Mouse (Mus musculus) splenic B cell, adult 2 months (primary cell): ENCODE measurements around the gene Kif6.
A peak's percentile ranks its signal among the peaks of the same experiment; 100 is the strongest.

ENCODE experiments used
- DNase-seq: peaks from one replicate; pipeline ENCODE4 v3.0.0-alpha.2; 2011; ENCODE audit warnings: low read depth, low spot score
- H3K27me3 ChIP-seq: 2 replicates; pipeline ENCODE4 v1.6.1; 2012; ENCODE audit warnings: mild to moderate bottlenecking, low read length, moderate library complexity, mixed read lengths; ENCODE audit not compliant: control insufficient read depth, poor library complexity, insufficient read depth, severe bottlenecking
- H3K36me3 ChIP-seq: 2 replicates; pipeline ENCODE4 v1.6.1; 2012; ENCODE audit warnings: mild to moderate bottlenecking, low read length, moderate library complexity, mixed read lengths; ENCODE audit not compliant: control insufficient read depth, poor library complexity, insufficient read depth, severe bottlenecking

The Kif6 gene

DNA sequence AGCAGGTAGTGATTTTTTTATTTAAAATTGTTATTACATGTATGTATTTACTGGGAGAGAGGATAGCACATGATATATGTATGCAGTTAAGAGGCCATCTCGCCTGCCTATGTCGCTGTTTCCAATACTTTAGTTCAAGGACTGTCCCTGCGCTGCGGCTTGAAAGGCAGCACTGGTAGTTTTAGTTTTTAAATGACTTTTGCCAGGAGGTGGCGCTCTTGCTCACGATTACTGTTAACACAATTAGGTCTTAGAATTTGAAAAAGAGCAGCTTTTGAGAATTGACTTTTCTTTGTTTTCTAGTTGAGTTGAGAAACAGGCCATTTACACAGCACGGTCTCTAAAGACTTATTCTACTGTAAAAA lies 336.5 kb downstream of the Kif6 start:
- Histone ChIP-seq H3K27me3 (no peaks in the 10 kb centered on the region), H3K36me3 (no peaks in the 10 kb centered on the region)
- peak; percentile 84 for DNase-seq

- H3K36me3 ChIP-seq: no peaks in the 10 kb centered on the region
- H3K27me3 ChIP-seq: no peaks in the 10 kb centered on the region
- no peak for DNase-seq
These were observed 337.1 kb downstream of the Kif6 start for GRCm38 (mm10) chr17:49951856-49952607.

- Histone ChIP-seq H3K36me3 (no peaks in the 10 kb centered on the region), H3K27me3 (no peaks in the 10 kb centered on the region)
- DNase-seq: no peak
These were observed 344.1 kb downstream of the Kif6 start for GRCm38 (mm10) chr17:49959021-49959420.
